Mouse (Mus musculus) brain, embryonic 18.5 days (tissue): ENCODE results near the gene Abhd12.

ENCODE experiments used
- DNase-seq: peaks from one replicate; pipeline ENCODE4 v3.0.0-alpha.2; 2012; ENCODE audit warnings: low read depth, low spot score

The Abhd12 gene

DNA sequence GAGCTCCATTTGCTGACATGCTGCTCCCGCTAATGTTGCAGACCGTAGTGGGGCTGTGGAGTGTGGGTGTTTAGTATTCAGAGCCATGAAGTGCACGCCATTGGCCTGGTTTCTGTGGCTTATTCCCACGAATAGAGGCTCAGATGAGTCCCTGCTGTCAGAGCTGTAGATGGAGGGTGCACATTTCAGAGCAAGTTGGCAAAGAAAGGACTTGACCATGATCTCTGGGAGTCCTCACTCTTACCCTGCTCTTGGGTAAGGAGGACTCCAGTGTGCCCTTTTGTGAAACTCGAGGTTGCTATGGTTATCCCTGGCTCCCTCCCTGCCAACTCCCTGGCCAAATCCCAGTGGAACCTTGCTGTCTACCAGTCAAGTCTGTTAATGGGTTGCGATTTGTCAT lies 96.2 kb downstream of the Abhd12 start:
- DNase-seq = no peak

DNA sequence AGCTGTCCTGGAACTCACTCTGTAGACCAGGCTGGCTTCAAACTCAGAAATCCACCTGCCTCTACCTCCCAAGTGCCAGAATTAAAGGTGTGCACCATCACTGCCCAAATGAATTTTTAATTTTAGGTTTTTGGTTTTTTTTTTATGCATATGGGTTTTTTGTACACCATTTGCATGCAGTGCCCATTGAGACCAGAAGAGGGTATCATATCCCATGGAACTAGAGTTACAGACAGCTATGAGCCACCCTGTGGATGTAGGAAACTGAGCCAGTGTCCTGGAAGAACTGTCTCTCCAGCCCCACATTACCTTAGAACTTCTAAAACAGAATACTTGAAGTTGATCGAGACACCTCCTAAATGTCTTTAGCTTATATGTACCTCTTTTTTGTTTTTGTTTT lies 101.5 kb downstream of the Abhd12 start:
- DNase-seq = no peak

DNA sequence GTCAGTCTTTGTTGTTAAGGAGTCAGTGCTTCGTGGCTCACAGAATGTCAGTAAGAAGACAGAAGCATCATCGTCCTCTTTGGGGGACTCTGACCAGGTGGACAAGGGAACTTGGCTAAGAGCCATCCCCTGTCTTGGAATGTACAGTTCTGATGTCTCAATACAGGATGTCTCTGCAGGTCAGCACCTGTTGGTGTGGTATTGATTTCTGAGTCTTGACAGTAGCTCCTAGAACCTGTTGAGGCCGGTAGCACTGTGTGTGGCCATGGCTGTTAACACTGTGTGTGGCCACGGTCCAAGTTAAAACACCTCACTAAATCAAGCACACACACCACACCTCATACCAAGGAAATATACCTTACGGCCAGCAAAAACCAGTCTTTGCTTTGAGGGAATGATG lies 103.9 kb downstream of the Abhd12 start:
- DNase-seq = no peak

DNA sequence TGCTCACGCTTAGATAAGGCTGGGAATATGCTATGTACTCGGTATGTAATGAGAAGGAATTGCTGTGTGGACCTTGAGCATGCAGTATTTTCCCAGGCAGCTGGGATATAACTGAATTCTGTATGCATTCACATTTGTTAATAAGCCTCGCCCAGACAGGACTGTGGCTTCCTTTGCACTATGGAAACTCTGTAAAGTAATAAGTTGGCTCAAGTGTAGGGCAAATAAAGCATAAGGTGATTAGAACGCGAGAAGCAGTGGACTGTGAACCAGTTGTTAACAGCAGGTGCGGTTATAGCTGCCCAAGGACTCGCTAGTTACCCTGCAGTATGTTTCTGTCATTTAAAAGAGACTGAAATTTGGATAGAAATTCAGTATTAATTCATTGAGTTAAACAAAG lies 106.5 kb downstream of the Abhd12 start:
- DNase-seq = no peak

DNA sequence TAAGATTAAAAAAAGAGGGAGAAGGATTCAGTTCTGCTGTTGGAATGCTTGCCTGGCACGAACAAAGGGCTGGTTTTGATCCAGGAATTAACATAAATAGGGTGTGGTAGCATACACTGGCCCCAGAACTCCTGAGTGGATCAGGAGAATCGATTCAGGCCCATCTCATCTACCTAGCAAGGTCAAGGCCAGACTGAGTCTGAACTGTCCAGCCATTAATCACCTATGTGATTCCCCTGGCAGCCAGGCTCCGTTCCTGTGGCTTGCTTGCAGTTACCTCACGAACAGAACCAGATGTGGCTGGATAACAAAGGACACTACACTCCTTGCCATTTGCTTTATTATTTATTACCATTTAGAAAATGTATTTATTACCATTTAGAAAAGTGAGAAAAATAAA lies 111.2 kb downstream of the Abhd12 start:
- no peak for DNase-seq

DNA sequence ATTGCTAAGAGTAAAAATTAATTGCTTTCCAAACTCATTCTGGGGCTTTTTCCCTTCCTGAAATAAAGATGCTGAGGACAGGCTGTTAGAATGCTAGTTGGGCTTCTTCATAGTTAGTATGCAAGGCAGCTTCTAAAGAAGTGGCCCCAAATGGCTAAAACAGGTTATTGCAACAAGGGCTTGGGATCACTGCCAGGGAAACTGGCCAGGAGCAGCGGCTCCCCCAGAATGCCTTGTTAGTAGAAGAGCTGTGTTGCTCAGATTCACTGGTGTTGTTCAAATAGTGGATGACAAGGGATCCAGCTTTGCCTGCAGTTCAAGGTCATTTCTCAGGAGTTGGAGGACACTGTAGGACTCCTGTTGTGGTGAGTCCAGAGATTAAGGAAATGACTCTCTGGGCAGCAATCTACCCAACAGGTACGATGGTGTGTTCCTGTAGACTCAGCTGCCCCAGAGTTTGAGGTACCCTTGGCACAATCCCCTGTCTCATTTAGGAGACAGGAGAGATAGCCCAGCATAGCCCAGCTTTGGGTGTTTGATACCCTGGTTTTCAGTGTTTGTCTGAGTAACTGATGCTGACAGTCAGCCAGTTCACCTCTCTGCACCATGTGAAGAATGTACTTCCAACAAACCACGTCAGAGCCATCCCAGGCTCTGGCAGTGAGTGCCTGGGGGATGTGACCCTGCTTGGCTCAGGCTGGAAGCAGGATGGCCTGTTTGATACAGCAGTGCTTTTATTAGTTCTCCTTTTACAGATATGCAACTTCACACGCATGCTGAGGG lies 115.6 kb downstream of the Abhd12 start:
- no peak for DNase-seq

DNA sequence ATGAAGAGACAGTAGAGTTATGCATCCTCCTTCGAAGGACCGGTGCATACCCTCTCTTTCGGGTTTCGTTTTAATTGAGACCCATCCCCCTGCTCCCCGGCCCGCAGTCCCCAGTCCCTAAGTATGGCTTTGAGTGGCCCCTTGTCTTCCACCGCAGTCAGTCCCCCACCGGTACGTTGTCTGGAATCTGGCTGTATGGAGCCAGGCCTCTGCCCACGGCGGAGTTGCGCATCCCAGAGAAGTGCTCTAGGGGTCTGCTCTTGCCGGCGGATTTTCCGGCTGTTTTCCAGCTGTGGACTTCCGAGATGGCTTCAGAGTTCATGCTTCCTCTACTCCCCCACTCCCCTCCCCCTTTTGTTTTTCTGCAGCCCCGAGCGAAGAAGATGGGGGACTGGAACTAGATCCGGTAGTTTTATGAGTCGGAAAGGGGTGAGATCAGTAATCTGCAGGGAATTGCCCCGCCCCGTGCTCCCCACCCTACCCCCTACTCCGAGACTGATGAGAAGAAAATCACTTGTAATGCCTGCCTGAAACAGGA lies 117.2 kb downstream of the Abhd12 start:
- DNase-seq = no peak

DNA sequence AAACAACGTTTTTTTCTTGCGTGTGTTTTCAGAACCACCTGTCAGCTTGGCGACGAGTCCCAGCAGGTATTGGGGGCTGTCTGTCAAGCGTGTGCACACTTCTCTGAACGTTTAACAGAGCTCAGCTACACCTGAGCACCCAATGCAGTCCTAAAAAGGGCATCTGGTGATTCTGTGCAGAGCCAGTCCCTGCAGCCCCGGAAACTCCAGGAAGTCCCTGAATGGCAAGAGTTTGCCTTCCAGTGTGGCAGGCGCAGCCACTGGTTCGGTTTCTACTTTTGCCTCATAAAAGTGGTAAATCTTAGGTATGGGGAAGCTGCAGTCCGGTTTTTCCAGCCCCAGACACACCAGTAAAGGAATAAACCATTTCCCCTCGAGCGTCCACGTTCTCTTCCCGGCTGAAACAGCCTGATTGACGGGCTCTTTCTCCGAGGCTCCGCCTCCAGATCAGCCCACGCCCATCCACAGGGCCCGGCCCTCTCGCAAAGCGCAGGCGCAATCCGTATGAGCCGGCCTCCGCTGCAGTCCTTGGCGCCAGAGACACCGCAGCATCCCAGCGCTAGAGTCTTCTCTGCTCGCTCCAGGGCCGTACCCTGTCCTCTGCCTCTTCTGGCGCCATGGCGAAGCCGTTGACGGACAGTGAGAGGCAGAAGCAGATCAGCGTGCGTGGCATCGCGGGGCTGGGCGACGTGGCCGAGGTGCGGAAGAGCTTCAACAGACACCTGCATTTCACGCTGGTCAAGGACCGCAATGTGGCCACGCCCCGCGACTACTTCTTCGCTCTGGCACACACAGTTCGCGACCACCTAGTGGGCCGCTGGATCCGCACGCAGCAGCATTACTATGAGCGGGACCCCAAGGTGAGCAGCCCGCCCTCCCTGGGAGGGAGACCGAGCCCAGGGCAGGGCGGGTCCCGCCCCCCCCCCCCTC lies 118.0 kb downstream of the Abhd12 start, which contains the start of gene Pygb:
TSS of gene Pygb (plus strand) at position 485 of the 930 bp plus-strand sequence.
- DNase-seq = peak; percentile 74

DNA sequence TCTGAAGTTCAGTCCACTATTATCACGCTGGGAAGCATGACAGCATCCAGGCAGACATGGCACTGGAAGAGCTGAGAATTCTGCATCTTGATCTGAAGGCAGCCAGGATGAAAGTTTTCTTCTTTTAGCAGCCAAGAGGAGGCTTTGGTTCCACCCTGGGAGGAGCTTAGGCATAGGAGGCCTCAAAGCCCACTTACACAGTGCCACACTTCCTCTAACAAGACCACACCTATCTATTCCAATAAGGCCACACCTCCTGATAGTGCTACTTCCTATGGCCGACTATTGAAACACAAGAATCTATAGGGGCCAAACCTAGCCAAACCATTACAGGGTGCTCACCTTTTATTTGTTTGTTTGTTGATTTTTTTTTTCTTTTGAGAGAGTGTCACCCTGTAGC lies 121.7 kb downstream of the Abhd12 start:
- no peak for DNase-seq
